Comparison of ENCODE assay signal across 8 mouse cellular contexts in genomic region chr14:47649631-47650337, GRCm38 (mm10). TPM values are rescaled to one million over a fixed set of nuclear protein-coding genes. Genes with fewer than 3 reads are reported as not detected.
DNase-seq lines count a peak whose midpoint lies in the region; ATAC-seq and TF ChIP-seq lines count a peak whose summit lies in the region.

No protein-coding gene starts in this region.

- no peak for TF ChIP-seq EP300 in lung, postnatal 0 days (IDR thresholded peaks at IDR 0.05)

- H3K4me1 ChIP-seq in E14TG2a.4 (replicated peaks; ENCODE audit: low read depth, low read length): peaks cover 60% of the 10 kb centered on the region
- H3K4me1 ChIP-seq in heart, embryonic 15.5 days (replicated peaks): peaks cover 30% of the 10 kb centered on the region
- H3K4me1 ChIP-seq in lung, postnatal 0 days (ENCODE audit: insufficient read depth, low read depth, low read length): no peaks in the 10 kb centered on the region; the same call in 1 of the 2 replicates

- WGBS in heart, embryonic 15.5 days: under 1% methylated on average over 46 of the region's 46 CpGs
- under 1% methylated on average over 29 of the region's 46 CpGs for WGBS in lung, postnatal 0 days

- peak overlapping the region; percentile 95 for H3K4me3 ChIP-seq in E14TG2a.4 (replicated peaks; ENCODE audit: low read length)
- peak overlapping the region; percentile 96 for H3K4me3 ChIP-seq in heart, embryonic 15.5 days
- H3K4me3 ChIP-seq in lung, postnatal 0 days (ENCODE audit: low read depth, low read length): peak overlapping the region; percentile 91

- no peaks in the 10 kb centered on the region for H3K9me3 ChIP-seq in E14TG2a.4 (ENCODE audit: low read length)
- no peaks in the 10 kb centered on the region for H3K9me3 ChIP-seq in heart, embryonic 15.5 days (replicated peaks)
- no peaks in the 10 kb centered on the region for H3K9me3 ChIP-seq in lung, postnatal 0 days (ENCODE audit: low read length)

- no peak for TF ChIP-seq CTCF in E14TG2a.4 (conservative IDR thresholded peaks at IDR 0.05; ENCODE audit: low read length)
- TF ChIP-seq CTCF in lung, postnatal 0 days (IDR thresholded peaks at IDR 0.05): peak; percentile 11; the same call in 1 of the 2 replicates

- H3K4me2 ChIP-seq in heart, embryonic 15.5 days: peak overlapping the region; percentile 70
- peak overlapping the region; percentile 66 for H3K4me2 ChIP-seq in lung, postnatal 0 days (replicated peaks; ENCODE audit: low read depth, low read length)

- H3K27me3 ChIP-seq in E14TG2a.4 (ENCODE audit: insufficient read depth, low read length): no peaks in the 10 kb centered on the region
- H3K27me3 ChIP-seq in heart, embryonic 15.5 days: no peaks in the 10 kb centered on the region
- no peaks in the 10 kb centered on the region for H3K27me3 ChIP-seq in lung, postnatal 0 days (replicated peaks; ENCODE audit: insufficient read depth, low read length)

- peak overlapping the region; percentile 97 for H3K9ac ChIP-seq in heart, embryonic 15.5 days
- H3K9ac ChIP-seq in lung, postnatal 0 days (replicated peaks; ENCODE audit: low read depth): peak overlapping the region; percentile 84

- peak overlapping the region; percentile 99 for H3K27ac ChIP-seq in heart, embryonic 15.5 days
- peak overlapping the region; percentile 95 for H3K27ac ChIP-seq in lung, postnatal 0 days (ENCODE audit: low read length)

- DNase-seq in adrenal gland, postnatal 14 days: peak; percentile 79
- DNase-seq in kidney, postnatal 14 days: peak; percentile 72
- peak; percentile 68 for DNase-seq in lung, postnatal 0 days (ENCODE audit: low spot score)
- DNase-seq in ovary, postnatal 36 days (ENCODE audit: low spot score): peak; percentile 64
- peak; percentile 41 for DNase-seq in urinary bladder, postnatal 25 days (ENCODE audit: low spot score)

- ATAC-seq in erythroblast, adult 5-6 weeks (replicated peaks; ENCODE audit: low FRiP score, poor library complexity, severe bottlenecking): peak; percentile 76
- ATAC-seq in heart, embryonic 15.5 days (replicated peaks; ENCODE audit: insufficient number of reproducible peaks, insufficient read depth, low FRiP score, low read depth): peak; percentile 81
- ATAC-seq in lung, postnatal 0 days: peak; percentile 84

- H3K36me3 ChIP-seq in E14TG2a.4 (ENCODE audit: insufficient read depth, low read length): peaks cover 11% of the 10 kb centered on the region
- H3K36me3 ChIP-seq in heart, embryonic 15.5 days: no peaks in the 10 kb centered on the region
- H3K36me3 ChIP-seq in lung, postnatal 0 days (ENCODE audit: insufficient read depth, low read length): no peaks in the 10 kb centered on the region

RNA-seq across cellular contexts. Expression of gene Ktn1, which starts 1.5 kb away (rescaled TPM):
- total RNA-seq in adrenal gland, postnatal 14 days (2021): 53.5 and 67.5 TPM in 2 replicates
- 7.3 and 48.0 TPM in 2 replicates for total RNA-seq in erythroblast, adult 5-6 weeks (2015; ENCODE audit: low replicate concordance)
- total RNA-seq in erythroblast, adult 5-6 weeks (2017; ENCODE audit: low replicate concordance): 6.6 and 17.8 TPM in 2 replicates
- 55.8 and 82.7 TPM in 2 replicates for polyA plus RNA-seq in heart, embryonic 15.5 days (2015; fragmentation: Nextera tagmentation; extraction: Ambion mirVana)
- polyA plus RNA-seq in lung, postnatal 0 days (2015; fragmentation: Nextera tagmentation; extraction: Ambion mirVana): 50.8 and 53.9 TPM in 2 replicates

Comparison
In these comparisons a context has a peak if more than half of its experiments do, and no peak if none do; other contexts are left out.
1. Peak in every context shown above with its lines: DNase-seq, ATAC-seq, H3K4me3 ChIP-seq and H3K27ac ChIP-seq.